Mouse (Mus musculus) stomach, embryonic 15.5 days (tissue): ENCODE measurements around the gene Ankfn1. TPM values are rescaled to one million over a fixed set of nuclear protein-coding genes. Genes with fewer than 3 reads are reported as not detected.

Experiments used
- ATAC-seq: fragments of 200-750 bp; cut with Nextera tagmentation; 2 replicates; pipeline ENCODE4 v1.8.0; 2017; ENCODE audit warnings: low read depth, moderate number of reproducible peaks, moderate TSS enrichment; ENCODE audit not compliant: insufficient read depth, low FRiP score
- H3K27ac ChIP-seq: fragments of 300-500 bp; sonication (generic); 2 replicates; pipeline ENCODE4 v1.5.1; 2015; ENCODE audit warnings: mild to moderate bottlenecking, inconsistent platforms
- H3K27me3 ChIP-seq: fragments of 300-500 bp; sonication (generic); replicated peaks from 2 replicates; pipeline ENCODE4 v1.6.1; 2015; ENCODE audit warnings: inconsistent platforms
- H3K36me3 ChIP-seq: fragments of 300-500 bp; sonication (generic); 2 replicates; pipeline ENCODE4 v1.6.1; 2015; ENCODE audit warnings: inconsistent platforms
- H3K4me1 ChIP-seq: fragments of 300-500 bp; sonication (generic); 2 replicates; pipeline ENCODE4 v1.6.1; 2015; ENCODE audit warnings: inconsistent platforms
- H3K4me2 ChIP-seq: fragments of 300-500 bp; sonication (generic); 2 replicates; pipeline ENCODE4 v1.6.1; 2015; ENCODE audit warnings: mild to moderate bottlenecking, inconsistent platforms
- H3K4me3 ChIP-seq: fragments of 300-500 bp; sonication (generic); replicated peaks from 2 replicates; pipeline ENCODE4 v1.5.1; 2015; ENCODE audit warnings: inconsistent platforms
- H3K9ac ChIP-seq: fragments of 300-500 bp; sonication (generic); 2 replicates; pipeline ENCODE4 v1.6.1; 2015; ENCODE audit warnings: inconsistent platforms
- H3K9me3 ChIP-seq: fragments of 300-500 bp; sonication (generic); 2 replicates; pipeline ENCODE4 v1.6.1; 2016; ENCODE audit warnings: inconsistent platforms
- WGBS: fragments of 180-500 bp; shearing (Covaris S2); methylation state at CpG from one replicate; pipeline ENCODE4 v1.1.7; 2015; 5-methylcytosine and 5-hydroxymethylcytosine counted together
- polyA plus RNA-seq: library from polyadenylated mRNA; unstranded; fragments of >200 nt; fragmentation: Nextera tagmentation; extraction: Ambion mirVana; gene quantifications from 2 replicates; pipeline ENCODE4 v1.2.1, GENCODE M21; 2015

Ankfn1 gene
- polyA plus RNA-seq, 1 experiment from 2014 or later, result 0.31 TPM

GRCm38 (mm10) chr11:89672510-89673085, 104.9 kb downstream of the Ankfn1 start:
- Histone ChIP-seq H3K27ac (no peak overlapping the region), H3K27me3 (no peaks in the 10 kb centered on the region), H3K4me1 (no peaks in the 10 kb centered on the region), H3K4me3 (no peak overlapping the region), H3K4me2 (no peak overlapping the region), H3K36me3 (no peaks in the 10 kb centered on the region), H3K9ac (no peak overlapping the region), H3K9me3 (no peaks in the 10 kb centered on the region)
- 33% methylated on average over 3 of the region's 3 CpGs for WGBS
- no peak for ATAC-seq

- H3K9ac ChIP-seq, result no peak overlapping the region
- WGBS, result 74% methylated on average over 14 of the region's 14 CpGs
- H3K4me1 ChIP-seq, result no peaks in the 10 kb centered on the region
- H3K4me2 ChIP-seq, result no peak overlapping the region
- no peak overlapping the region for H3K4me3 ChIP-seq
- H3K9me3 ChIP-seq, result no peaks in the 10 kb centered on the region
- no peak for ATAC-seq
- no peaks in the 10 kb centered on the region for H3K36me3 ChIP-seq
- H3K27me3 ChIP-seq, result no peaks in the 10 kb centered on the region
- H3K27ac ChIP-seq, result no peak overlapping the region
Observed at GRCm38 (mm10) chr11:89665170-89665880, 112.1 kb downstream of the Ankfn1 start.

GRCm38 (mm10) chr11:89659048-89659447, 118.4 kb downstream of the Ankfn1 start:
- Histone ChIP-seq H3K27me3 (no peaks in the 10 kb centered on the region), H3K9me3 (no peaks in the 10 kb centered on the region), H3K4me2 (no peak overlapping the region), H3K4me3 (no peak overlapping the region), H3K36me3 (no peaks in the 10 kb centered on the region), H3K9ac (no peak overlapping the region), H3K27ac (no peak overlapping the region), H3K4me1 (no peaks in the 10 kb centered on the region)
- no peak for ATAC-seq
- 67% methylated on average over 3 of the region's 3 CpGs for WGBS

DNA sequence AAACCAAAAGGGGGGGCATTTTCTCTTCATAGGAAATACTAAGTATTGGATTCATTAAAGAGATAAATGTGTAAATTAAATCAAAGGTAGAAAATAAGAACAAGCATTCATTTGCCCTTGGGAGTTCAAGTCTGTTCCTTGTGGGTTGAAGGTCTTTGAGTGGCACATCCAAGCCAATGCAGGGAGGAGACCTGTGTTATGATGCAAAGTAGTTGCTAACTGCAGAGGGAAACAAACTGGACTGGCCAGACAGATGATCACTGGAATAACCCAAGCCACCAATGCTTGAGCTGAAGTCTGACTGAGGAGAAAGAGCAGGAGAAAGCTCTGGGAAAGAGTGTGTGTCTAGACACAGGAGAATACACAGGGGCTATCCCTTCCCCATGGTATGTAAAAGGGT, 120.9 kb downstream of the Ankfn1 start:
- Histone ChIP-seq H3K4me2 (no peak overlapping the region), H3K4me1 (no peaks in the 10 kb centered on the region), H3K27me3 (no peaks in the 10 kb centered on the region), H3K27ac (no peak overlapping the region), H3K9me3 (no peaks in the 10 kb centered on the region), H3K9ac (no peak overlapping the region), H3K36me3 (no peaks in the 10 kb centered on the region), H3K4me3 (no peak overlapping the region)
- ATAC-seq, result no peak

- Histone ChIP-seq H3K36me3 (no peaks in the 10 kb centered on the region), H3K27me3 (no peaks in the 10 kb centered on the region), H3K4me2 (no peak overlapping the region), H3K27ac (no peak overlapping the region), H3K4me3 (no peak overlapping the region), H3K9ac (no peak overlapping the region), H3K4me1 (no peaks in the 10 kb centered on the region), H3K9me3 (no peaks in the 10 kb centered on the region)
- ATAC-seq, result no peak
- WGBS, result 73% methylated on average over 1 of the region's 1 CpGs
Observed at GRCm38 (mm10) chr11:89635740-89636139, 141.7 kb downstream of the Ankfn1 start.

- no peaks in the 10 kb centered on the region for H3K9me3 ChIP-seq
Observed at GRCm38 (mm10) chr11:89631315-89631714, 146.1 kb downstream of the Ankfn1 start.

DNA sequence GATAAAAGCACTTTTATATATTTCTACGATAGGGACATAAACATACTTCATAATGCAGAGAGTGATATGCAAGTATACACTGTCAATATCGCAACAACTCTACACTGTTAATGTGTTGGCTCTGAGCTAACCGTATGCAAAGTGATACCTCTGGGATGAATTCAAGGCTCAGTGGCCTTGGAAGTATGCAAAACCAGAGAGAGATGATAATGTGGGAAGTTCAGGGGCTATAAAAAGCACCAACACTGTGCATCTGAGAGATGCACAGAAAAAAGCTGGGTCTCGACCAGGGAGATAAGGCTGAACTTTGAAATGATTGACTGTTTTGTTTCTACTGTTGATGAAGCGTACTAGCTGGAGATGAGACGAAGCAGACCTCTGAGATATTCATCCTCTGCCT, 148.9 kb downstream of the Ankfn1 start:
- Histone ChIP-seq H3K4me1 (no peaks in the 10 kb centered on the region), H3K27me3 (no peaks in the 10 kb centered on the region), H3K36me3 (no peaks in the 10 kb centered on the region), H3K9ac (no peak overlapping the region), H3K4me3 (no peak overlapping the region), H3K9me3 (no peaks in the 10 kb centered on the region), H3K4me2 (no peak overlapping the region), H3K27ac (no peak overlapping the region)
- no peak for ATAC-seq
- WGBS, result 71% methylated on average over 6 of the region's 6 CpGs

More at GRCm38 (mm10) chr11:89631315-89631714, 146.1 kb downstream of the Ankfn1 start:
- no peak for ATAC-seq
- no peaks in the 10 kb centered on the region for H3K36me3 ChIP-seq
- no peak overlapping the region for H3K4me2 ChIP-seq
- no peak overlapping the region for H3K27ac ChIP-seq
- WGBS, result 78% methylated on average over 2 of the region's 2 CpGs
- no peaks in the 10 kb centered on the region for H3K27me3 ChIP-seq
- no peak overlapping the region for H3K9ac ChIP-seq
- H3K4me3 ChIP-seq, result no peak overlapping the region
- H3K4me1 ChIP-seq, result no peaks in the 10 kb centered on the region

DNA sequence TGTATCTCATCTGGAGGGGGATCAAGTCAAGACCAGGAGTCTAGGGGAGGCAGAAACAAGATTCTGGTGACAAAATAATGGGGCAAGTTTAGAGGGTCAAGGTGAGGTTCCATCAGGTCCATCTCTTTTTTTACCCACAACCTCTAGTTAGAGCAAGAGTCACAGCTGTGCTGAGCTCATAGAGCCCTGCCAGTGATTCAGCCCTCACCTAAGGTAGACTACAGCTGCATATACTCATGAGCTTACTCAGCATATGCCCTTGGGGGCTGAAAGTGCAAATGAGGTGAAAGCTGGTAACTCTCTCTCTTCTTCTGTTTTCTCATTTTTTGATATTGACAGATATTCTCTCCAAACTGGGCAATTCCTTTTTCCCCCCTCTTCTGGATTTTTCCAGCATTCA, 150.2 kb downstream of the Ankfn1 start:
- no peaks in the 10 kb centered on the region for H3K27me3 ChIP-seq
- ATAC-seq, result no peak
- no peaks in the 10 kb centered on the region for H3K4me1 ChIP-seq
- no peaks in the 10 kb centered on the region for H3K36me3 ChIP-seq
- H3K9ac ChIP-seq, result no peak overlapping the region
- H3K27ac ChIP-seq, result no peak overlapping the region
- H3K9me3 ChIP-seq, result no peaks in the 10 kb centered on the region
- no peak overlapping the region for H3K4me2 ChIP-seq
- H3K4me3 ChIP-seq, result no peak overlapping the region

GRCm38 (mm10) chr11:89623698-89624445, 153.6 kb downstream of the Ankfn1 start:
- no peak for ATAC-seq
- no peak overlapping the region for H3K4me2 ChIP-seq
- H3K27ac ChIP-seq, result no peak overlapping the region
- H3K4me3 ChIP-seq, result no peak overlapping the region
- H3K4me1 ChIP-seq, result no peaks in the 10 kb centered on the region
- H3K9ac ChIP-seq, result no peak overlapping the region
- H3K9me3 ChIP-seq, result no peaks in the 10 kb centered on the region
- no peaks in the 10 kb centered on the region for H3K36me3 ChIP-seq
- H3K27me3 ChIP-seq, result no peaks in the 10 kb centered on the region
- WGBS, result 82% methylated on average over 13 of the region's 13 CpGs

- no peak overlapping the region for H3K4me3 ChIP-seq
- no peak for ATAC-seq
- no peaks in the 10 kb centered on the region for H3K9me3 ChIP-seq
- H3K36me3 ChIP-seq, result no peaks in the 10 kb centered on the region
- H3K27ac ChIP-seq, result no peak overlapping the region
- H3K4me2 ChIP-seq, result no peak overlapping the region
- H3K4me1 ChIP-seq, result no peaks in the 10 kb centered on the region
- no peak overlapping the region for H3K9ac ChIP-seq
- no peaks in the 10 kb centered on the region for H3K27me3 ChIP-seq
Observed at GRCm38 (mm10) chr11:89619955-89620354, 157.5 kb downstream of the Ankfn1 start.

DNA sequence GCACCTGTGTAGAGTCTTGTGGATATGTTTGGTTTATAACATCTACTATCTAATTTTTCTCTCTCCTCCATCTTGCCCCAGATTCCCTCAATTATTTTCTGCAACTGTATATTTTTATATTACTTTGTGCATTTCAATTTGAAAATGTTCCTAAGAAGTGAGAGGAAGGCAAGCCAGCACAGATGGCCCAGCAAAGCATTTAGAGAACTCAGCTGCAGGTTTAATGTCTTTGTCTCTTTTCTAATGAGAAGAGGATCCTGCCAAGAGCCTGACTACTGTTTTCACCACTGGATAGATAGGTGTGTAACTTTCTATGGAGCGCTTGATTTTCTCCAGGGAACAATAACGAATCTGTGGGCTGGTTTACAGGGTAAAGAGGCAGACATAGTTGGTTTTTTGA, 161.6 kb downstream of the Ankfn1 start:
- ATAC-seq, result no peak
- Histone ChIP-seq H3K36me3 (no peaks in the 10 kb centered on the region), H3K27me3 (no peaks in the 10 kb centered on the region), H3K9me3 (no peaks in the 10 kb centered on the region), H3K4me1 (no peaks in the 10 kb centered on the region), H3K27ac (no peak overlapping the region), H3K4me2 (no peak overlapping the region), H3K4me3 (no peak overlapping the region), H3K9ac (no peak overlapping the region)
- WGBS, result 85% methylated on average over 2 of the region's 2 CpGs

DNA sequence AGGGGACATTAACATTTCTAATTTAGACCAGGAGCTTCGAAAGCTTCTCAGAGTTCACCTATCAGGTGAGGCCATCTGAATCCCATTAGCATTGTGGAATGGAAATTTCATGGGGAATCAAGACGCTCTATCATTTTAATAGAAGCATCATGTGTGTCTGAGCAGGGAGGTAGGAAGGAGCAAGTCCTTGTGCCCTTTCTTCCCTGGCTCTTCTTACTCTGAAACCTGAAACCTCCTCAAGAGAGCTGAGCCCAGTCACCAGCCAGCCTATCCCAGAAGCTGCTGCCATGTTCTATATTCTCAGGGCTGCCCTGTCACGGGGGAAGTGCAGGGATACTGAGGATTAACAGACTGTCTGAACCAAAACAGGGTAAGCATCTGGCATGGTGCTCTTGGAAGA, 165.9 kb downstream of the Ankfn1 start:
- 73% methylated on average over 3 of the region's 3 CpGs for WGBS
- no peak for ATAC-seq

More for the DNA sequence above, 165.9 kb downstream of the Ankfn1 start:
- H3K9ac ChIP-seq, result no peak overlapping the region
- H3K4me3 ChIP-seq, result no peak overlapping the region
- H3K36me3 ChIP-seq, result no peaks in the 10 kb centered on the region
- H3K4me1 ChIP-seq, result no peaks in the 10 kb centered on the region
- H3K9me3 ChIP-seq, result no peaks in the 10 kb centered on the region
- H3K27me3 ChIP-seq, result no peaks in the 10 kb centered on the region
- no peak overlapping the region for H3K27ac ChIP-seq
- no peak overlapping the region for H3K4me2 ChIP-seq
